Mouse (Mus musculus) lung, adult 18-20 months (tissue): ENCODE measurements around the gene Tgfbr3.

Experiments
- DNase-seq, 2 experiments: peaks; one replicate each; pipeline ENCODE4 v3.0.0; 2022; ENCODE audit warnings: mixed read lengths in 2 of 2

Gene Tgfbr3

DNA sequence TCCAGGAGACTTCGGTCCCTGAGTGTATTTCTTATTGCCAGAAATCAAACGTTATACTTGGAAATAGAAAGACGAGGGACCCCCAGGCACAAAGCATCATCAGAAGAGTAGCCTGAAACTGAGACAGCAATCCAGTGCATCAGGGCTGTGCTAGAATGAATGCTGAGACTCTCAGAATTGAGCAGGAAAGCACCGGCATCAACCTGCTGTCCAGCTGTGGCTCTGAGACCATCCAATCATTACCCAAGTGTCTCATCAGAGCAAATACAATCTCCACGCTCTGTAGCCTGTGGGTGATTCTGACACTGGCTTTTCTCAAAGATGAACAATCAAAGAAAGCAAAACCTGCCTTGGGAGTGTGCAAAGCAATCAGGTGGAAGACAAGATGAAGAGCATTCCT lies 221.3 kb downstream of the Tgfbr3 start:
- DNase-seq = no peak

DNA sequence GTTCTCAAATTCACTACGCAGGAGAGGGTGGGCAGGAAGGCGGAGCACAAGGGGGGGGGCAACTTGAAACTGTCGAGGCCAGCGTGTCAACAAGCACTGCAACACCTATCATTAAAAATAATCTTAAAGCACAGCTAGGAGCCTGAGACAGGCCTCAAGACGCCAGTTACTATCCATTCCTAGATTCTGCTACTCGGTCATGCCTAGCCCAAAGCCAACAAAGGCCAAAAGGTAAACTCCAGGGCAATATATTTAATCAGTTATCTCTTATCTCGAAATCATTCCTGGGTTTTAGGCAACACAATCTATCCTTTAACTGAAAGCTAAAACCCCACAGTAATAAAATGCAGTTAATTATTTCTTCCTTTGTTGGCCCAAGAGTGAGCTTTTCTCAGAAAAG lies 221.9 kb downstream of the Tgfbr3 start:
- DNase-seq = no peak

GRCm38 (mm10) chr5:107064922-107065321 lies 224.5 kb downstream of the Tgfbr3 start:
- DNase-seq = no peak

GRCm38 (mm10) chr5:107062229-107062852 lies 227.1 kb downstream of the Tgfbr3 start:
- DNase-seq = no peak

GRCm38 (mm10) chr5:107059514-107059913 lies 229.9 kb downstream of the Tgfbr3 start:
- DNase-seq = no peak

- DNase-seq = no peak
These were observed 230.8 kb downstream of the Tgfbr3 start for GRCm38 (mm10) chr5:107058642-107059041.
